In the genomic region with DNA sequence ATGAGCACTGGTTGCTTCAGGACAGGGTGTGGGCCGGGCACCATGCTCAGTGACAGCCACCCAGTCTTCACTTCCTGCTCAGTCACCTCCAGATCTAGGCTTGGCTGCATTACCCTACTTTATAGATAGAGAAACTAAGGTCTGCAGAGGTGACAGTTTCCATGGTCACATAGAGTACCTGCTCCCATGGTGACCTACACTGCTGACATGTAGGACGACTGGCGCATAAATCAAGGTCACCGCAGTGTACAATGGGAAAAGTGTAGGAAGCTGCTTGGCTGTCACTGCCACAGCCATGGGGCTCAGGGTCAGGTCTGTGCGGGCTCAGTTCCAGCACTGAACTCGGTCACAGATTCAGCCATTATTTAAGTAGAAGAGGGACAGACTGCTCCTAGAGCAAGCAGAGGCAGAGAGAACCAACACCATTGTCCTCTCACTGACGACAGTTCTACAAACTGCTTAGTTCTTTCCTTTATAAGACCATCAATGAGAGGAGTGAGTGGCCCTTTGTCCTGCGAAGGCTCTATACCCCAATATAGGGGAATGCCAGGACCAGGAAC, we compare ENCODE assay signal across 8 mouse cellular contexts.
DNase-seq lines count a peak whose midpoint lies in the region; ATAC-seq and TF ChIP-seq lines count a peak whose summit lies in the region.

No protein-coding gene starts in this region.

- TF ChIP-seq POLR2A in brain, embryonic 14.5 days (IDR thresholded peaks at IDR 0.05; ENCODE audit: borderline replicate concordance, extremely low read depth, insufficient read depth, insufficient read length, poor library complexity, severe bottlenecking) = no peak

- ATAC-seq in granulocyte monocyte progenitor cell, adult 5-6 weeks (replicated peaks; ENCODE audit: poor library complexity, severe bottlenecking) = peak; percentile 82
- ATAC-seq in intestine, postnatal 0 days = peak; percentile 51; the same call in 1 of the 2 replicates
- ATAC-seq in midbrain, embryonic 12.5 days (ENCODE audit: low FRiP score, low read depth) = peak; percentile 63

- no peaks in the 10 kb centered on the region for H3K4me1 ChIP-seq in intestine, postnatal 0 days (replicated peaks; ENCODE audit: control insufficient read depth, insufficient read depth, low read length)
- H3K4me1 ChIP-seq in midbrain, embryonic 12.5 days = peaks cover 29% of the 10 kb centered on the region

- H3K4me2 ChIP-seq in intestine, postnatal 0 days (replicated peaks; ENCODE audit: low read depth) = no peak overlapping the region; the same call in 1 of the 2 replicates
- peak overlapping the region; percentile 22 for H3K4me2 ChIP-seq in midbrain, embryonic 12.5 days (replicated peaks)

- H3K27me3 ChIP-seq in intestine, postnatal 0 days (replicated peaks; ENCODE audit: control insufficient read depth, insufficient read depth, low read length) = no peaks in the 10 kb centered on the region
- no peaks in the 10 kb centered on the region; the same call in 1 of the 2 replicates for H3K27me3 ChIP-seq in midbrain, embryonic 12.5 days

- TF ChIP-seq CTCF in brain, embryonic 14.5 days (IDR thresholded peaks at IDR 0.05; ENCODE audit: borderline replicate concordance, extremely low read depth, insufficient read depth, insufficient read length) = no peak
- no peak for TF ChIP-seq CTCF in intestine, postnatal 0 days (IDR thresholded peaks at IDR 0.05; ENCODE audit: low read depth)

- DNase-seq in ovary, postnatal 36 days (ENCODE audit: low spot score) = peak; percentile 25
- DNase-seq in ovary, postnatal 14 days (ENCODE audit: low spot score) = no peak
- DNase-seq in brain, embryonic 14.5 days (ENCODE audit: low read depth) = peak; percentile 84
- DNase-seq in adipocyte (ENCODE audit: low spot score) = no peak
- no peak for DNase-seq in ovary, adult 18-20 months (ENCODE audit: low spot score)

- H3K36me3 ChIP-seq in intestine, postnatal 0 days (ENCODE audit: control insufficient read depth, insufficient read depth) = no peaks in the 10 kb centered on the region
- H3K36me3 ChIP-seq in midbrain, embryonic 12.5 days = no peaks in the 10 kb centered on the region

- 56% methylated on average over 8 of the region's 8 CpGs for WGBS in intestine, postnatal 0 days
- WGBS in midbrain, embryonic 12.5 days = 48% methylated on average over 8 of the region's 8 CpGs

- no peak overlapping the region for H3K4me3 ChIP-seq in intestine, postnatal 0 days (ENCODE audit: low read depth, low read length)
- H3K4me3 ChIP-seq in midbrain, embryonic 12.5 days = no peak overlapping the region

- no peak overlapping the region for H3K27ac ChIP-seq in intestine, postnatal 0 days (ENCODE audit: low read depth, low read length)
- H3K27ac ChIP-seq in midbrain, embryonic 12.5 days (replicated peaks) = peak overlapping the region; percentile 77

- H3K9me3 ChIP-seq in intestine, postnatal 0 days (ENCODE audit: control insufficient read depth) = no peaks in the 10 kb centered on the region
- no peaks in the 10 kb centered on the region for H3K9me3 ChIP-seq in midbrain, embryonic 12.5 days

- H3K9ac ChIP-seq in intestine, postnatal 0 days (ENCODE audit: low read depth, low read length) = no peak overlapping the region
- H3K9ac ChIP-seq in midbrain, embryonic 12.5 days (replicated peaks) = peak overlapping the region; percentile 39; the same call in 1 of the 2 replicates

Comparison
In these comparisons a context has a peak if more than half of its experiments do, and no peak if none do; other contexts are left out.
1. DNase-seq: peak in ovary, postnatal 36 days (single experiment) and brain, embryonic 14.5 days (single experiment); none in ovary, postnatal 14 days (single experiment), adipocyte (single experiment) and ovary, adult 18-20 months (single experiment).
2. Peak in every context shown above with its lines, with median percentiles within 50 percentile points of each other: ATAC-seq.